Mouse (Mus musculus): ENCODE measurements around the gene Tep1. TPM values are rescaled to one million over a fixed set of nuclear protein-coding genes. Genes with fewer than 3 reads are reported as not detected.

Tep1 gene
- polyA plus RNA-seq, 1 experiment from 2014 or later: 1.9 TPM

Other genes with a start within 250 kb of the Tep1 start
- not detected in 2 replicates for gene Olfr745, start 231.2 kb downstream of the Tep1 start, polyA plus RNA-seq (2015; fragmentation: Nextera tagmentation; extraction: Ambion mirVana)
- not detected in 2 replicates for gene Olfr746, start 223.5 kb downstream of the Tep1 start, polyA plus RNA-seq (2015; fragmentation: Nextera tagmentation; extraction: Ambion mirVana)
- not detected in 2 replicates for gene Olfr747, start 177.4 kb downstream of the Tep1 start, polyA plus RNA-seq (2015; fragmentation: Nextera tagmentation; extraction: Ambion mirVana)
- gene Olfr748, start 163.2 kb downstream of the Tep1 start, polyA plus RNA-seq (2015; fragmentation: Nextera tagmentation; extraction: Ambion mirVana): not detected in 2 replicates
- gene Olfr749, start 125.5 kb downstream of the Tep1 start, polyA plus RNA-seq (2015; fragmentation: Nextera tagmentation; extraction: Ambion mirVana): not detected in 2 replicates
- gene Ttc5, start 85.0 kb downstream of the Tep1 start, polyA plus RNA-seq (2015; fragmentation: Nextera tagmentation; extraction: Ambion mirVana): 128 and 130 TPM in 2 replicates
- gene Ccnb1ip1, start 62.8 kb downstream of the Tep1 start, polyA plus RNA-seq (2015; fragmentation: Nextera tagmentation; extraction: Ambion mirVana): not detected in 2 replicates
- gene Parp2, start 62.7 kb downstream of the Tep1 start, polyA plus RNA-seq (2015; fragmentation: Nextera tagmentation; extraction: Ambion mirVana): 65.0 and 67.2 TPM in 2 replicates
- gene Klhl33, start 26.9 kb upstream of the Tep1 start, polyA plus RNA-seq (2015; fragmentation: Nextera tagmentation; extraction: Ambion mirVana): 0.12 and 0.29 TPM in 2 replicates
- 150 and 164 TPM in 2 replicates for gene Osgep, start 54.3 kb upstream of the Tep1 start, polyA plus RNA-seq (2015; fragmentation: Nextera tagmentation; extraction: Ambion mirVana)
- gene Apex1, start 54.4 kb upstream of the Tep1 start, polyA plus RNA-seq (2015; fragmentation: Nextera tagmentation; extraction: Ambion mirVana): 355 and 364 TPM in 2 replicates
- gene Pip4p1, start 60.3 kb upstream of the Tep1 start, polyA plus RNA-seq (2015; fragmentation: Nextera tagmentation; extraction: Ambion mirVana): 73.7 and 76.9 TPM in 2 replicates
- 33.2 and 35.4 TPM in 2 replicates for gene Pnp, start 60.5 kb upstream of the Tep1 start, polyA plus RNA-seq (2015; fragmentation: Nextera tagmentation; extraction: Ambion mirVana)
- not detected in 2 replicates for gene Gm49342, start 74.0 kb upstream of the Tep1 start, polyA plus RNA-seq (2015; fragmentation: Nextera tagmentation; extraction: Ambion mirVana)
- 0.52 TPM in 1 of 2 replicates, not detected in the other for gene Pnp2, start 85.4 kb upstream of the Tep1 start, polyA plus RNA-seq (2015; fragmentation: Nextera tagmentation; extraction: Ambion mirVana)
- gene Rnase10, start 137.2 kb upstream of the Tep1 start, polyA plus RNA-seq (2015; fragmentation: Nextera tagmentation; extraction: Ambion mirVana): not detected in 2 replicates
- not detected in 2 replicates for gene Rnase9, start 171.3 kb upstream of the Tep1 start, polyA plus RNA-seq (2015; fragmentation: Nextera tagmentation; extraction: Ambion mirVana)
- gene Rnase11, start 179.6 kb upstream of the Tep1 start, polyA plus RNA-seq (2015; fragmentation: Nextera tagmentation; extraction: Ambion mirVana): not detected in 2 replicates
- not detected in 2 replicates for gene Rnase12, start 187.1 kb upstream of the Tep1 start, polyA plus RNA-seq (2015; fragmentation: Nextera tagmentation; extraction: Ambion mirVana)
- 0.03 TPM in 1 of 2 replicates, not detected in the other for gene Olfr750, start 203.9 kb upstream of the Tep1 start, polyA plus RNA-seq (2015; fragmentation: Nextera tagmentation; extraction: Ambion mirVana)
- 6.7 and 7.0 TPM in 2 replicates for gene Rnase4, start 220.5 kb upstream of the Tep1 start, polyA plus RNA-seq (2015; fragmentation: Nextera tagmentation; extraction: Ambion mirVana)
- gene Ang, start 220.6 kb upstream of the Tep1 start, polyA plus RNA-seq (2015; fragmentation: Nextera tagmentation; extraction: Ambion mirVana): 0.93 and 1.8 TPM in 2 replicates
- gene Eddm3b, start 243.9 kb upstream of the Tep1 start, polyA plus RNA-seq (2015; fragmentation: Nextera tagmentation; extraction: Ambion mirVana): not detected in 2 replicates